Mouse (Mus musculus) adrenal gland, postnatal 25 days (tissue): Measurements from ENCODE around the gene Ablim1. TPM values are rescaled to one million over a fixed set of nuclear protein-coding genes. Genes with fewer than 3 reads are reported as not detected.

Experiments
- DNase-seq: peaks from one replicate; pipeline ENCODE4 v3.0.0; 2021; ENCODE audit warnings: mixed read lengths
- total RNA-seq: library from RNA; stranded (reverse); gene quantifications from 2 replicates; pipeline ENCODE4 v1.2.3, GENCODE M21; 2021

Gene Ablim1
- total RNA-seq, 1 experiment from 2014 or later = 35.6 TPM

GRCm38 (mm10) chr19:57182938-57183720 lies 131.6 kb downstream of the Ablim1 start:
- DNase-seq = no peak

GRCm38 (mm10) chr19:57181852-57182528 lies 132.7 kb downstream of the Ablim1 start:
- no peak for DNase-seq

DNA sequence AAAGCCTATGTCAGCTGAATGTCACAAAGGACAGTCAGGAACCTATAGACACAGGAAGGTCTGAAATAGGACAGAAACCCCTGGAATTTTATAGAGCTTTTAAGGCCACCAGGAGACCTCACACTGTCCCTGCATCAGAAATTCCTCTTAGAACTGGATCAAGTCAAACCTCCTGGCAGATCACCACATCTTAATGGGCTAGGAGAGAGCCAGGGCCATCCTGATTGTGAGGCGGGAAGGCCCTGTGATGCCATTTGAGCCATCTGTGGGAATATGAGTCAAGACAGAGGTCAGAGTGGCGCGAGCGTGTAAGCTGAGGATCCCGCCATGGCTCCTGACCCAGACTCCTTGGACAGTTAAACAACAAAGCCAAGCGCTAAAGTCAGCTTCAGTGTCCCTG lies 133.4 kb downstream of the Ablim1 start:
- DNase-seq = no peak

DNA sequence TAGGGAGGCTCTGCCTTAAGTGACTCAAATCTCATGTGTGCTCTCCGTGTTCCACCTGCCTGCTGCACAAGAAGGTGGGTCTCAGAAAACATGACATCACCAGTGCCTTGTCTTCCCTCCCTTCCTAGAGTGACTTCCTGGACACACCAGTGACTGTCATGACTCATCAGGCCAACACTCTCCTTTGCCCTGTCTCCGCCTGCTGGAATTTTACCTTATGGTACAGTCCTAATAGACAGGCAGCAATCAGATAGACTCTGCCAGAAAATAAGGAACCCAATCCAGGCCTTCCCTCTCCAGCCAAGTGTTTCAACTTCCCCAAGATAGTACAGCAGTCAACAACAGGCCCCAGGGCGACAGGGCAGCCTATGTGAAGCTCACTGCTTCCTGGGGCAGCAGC lies 133.8 kb downstream of the Ablim1 start:
- no peak for DNase-seq

GRCm38 (mm10) chr19:57180333-57180732 lies 134.4 kb downstream of the Ablim1 start:
- DNase-seq = no peak

DNA sequence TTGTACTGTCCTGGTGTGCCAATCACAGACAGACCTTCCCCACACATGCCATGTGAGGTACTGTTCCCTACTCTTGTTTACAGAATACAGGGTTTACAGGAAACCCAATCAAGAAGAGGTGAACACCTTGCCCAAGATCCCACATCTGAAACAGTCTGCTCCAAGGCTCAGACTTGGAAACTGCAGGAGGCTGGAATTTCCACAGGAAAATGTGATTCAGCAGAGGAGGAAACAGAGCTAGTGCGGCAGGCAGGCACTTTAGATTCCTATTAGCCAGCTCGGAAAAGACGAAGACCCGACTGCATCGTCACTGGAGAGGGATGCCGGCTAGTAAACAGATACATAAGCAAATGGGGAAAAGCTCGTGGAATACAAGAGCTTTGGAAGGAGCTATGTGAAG lies 135.4 kb downstream of the Ablim1 start:
- DNase-seq = no peak

DNA sequence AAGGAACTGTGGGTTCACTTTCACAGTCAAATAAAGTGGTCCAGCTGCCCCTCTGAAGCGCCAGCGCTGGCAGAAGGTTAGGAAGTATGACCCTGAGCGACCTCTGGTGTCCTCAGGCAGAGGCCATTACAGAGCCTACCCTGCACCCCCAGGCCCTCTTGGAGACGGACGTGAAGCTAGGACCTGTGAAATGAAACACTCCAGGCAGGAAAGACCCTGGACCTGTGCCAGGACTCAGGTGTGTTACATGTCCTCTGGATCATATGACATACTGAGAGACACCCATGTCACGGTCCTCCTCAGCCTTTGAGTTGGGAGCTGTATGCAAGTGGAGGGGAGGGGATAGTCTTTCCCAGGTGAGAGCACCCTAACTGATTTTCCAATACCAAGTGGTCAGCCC lies 137.4 kb downstream of the Ablim1 start:
- DNase-seq = no peak

- DNase-seq = no peak
Measured at GRCm38 (mm10) chr19:57175077-57175476, 139.6 kb downstream of the Ablim1 start.

GRCm38 (mm10) chr19:57174541-57174940 lies 140.2 kb downstream of the Ablim1 start:
- no peak for DNase-seq

DNA sequence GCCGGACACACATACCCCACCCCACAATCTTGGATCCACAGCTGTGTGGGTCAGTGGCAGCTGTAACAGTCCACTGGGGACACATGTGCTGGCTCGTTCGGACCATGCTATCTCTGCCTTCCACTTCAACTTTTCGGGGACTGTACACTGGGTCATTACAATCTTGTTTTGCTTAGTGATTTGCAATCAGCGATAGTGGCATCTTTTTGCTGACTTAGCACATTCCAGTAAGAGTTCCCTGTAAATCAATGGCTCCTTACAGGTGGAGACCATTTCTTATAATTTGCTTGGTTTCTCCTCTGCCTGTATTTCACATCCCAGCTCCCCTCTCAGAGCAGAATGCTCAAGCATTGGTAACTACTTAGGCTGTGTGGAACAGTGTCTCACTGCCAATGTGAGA lies 140.7 kb downstream of the Ablim1 start:
- DNase-seq = no peak

GRCm38 (mm10) chr19:57172321-57172720 lies 142.4 kb downstream of the Ablim1 start:
- no peak for DNase-seq

GRCm38 (mm10) chr19:57170880-57171279 lies 143.8 kb downstream of the Ablim1 start:
- no peak for DNase-seq

- DNase-seq = no peak
Measured at GRCm38 (mm10) chr19:57169485-57169884, 145.2 kb downstream of the Ablim1 start.

DNA sequence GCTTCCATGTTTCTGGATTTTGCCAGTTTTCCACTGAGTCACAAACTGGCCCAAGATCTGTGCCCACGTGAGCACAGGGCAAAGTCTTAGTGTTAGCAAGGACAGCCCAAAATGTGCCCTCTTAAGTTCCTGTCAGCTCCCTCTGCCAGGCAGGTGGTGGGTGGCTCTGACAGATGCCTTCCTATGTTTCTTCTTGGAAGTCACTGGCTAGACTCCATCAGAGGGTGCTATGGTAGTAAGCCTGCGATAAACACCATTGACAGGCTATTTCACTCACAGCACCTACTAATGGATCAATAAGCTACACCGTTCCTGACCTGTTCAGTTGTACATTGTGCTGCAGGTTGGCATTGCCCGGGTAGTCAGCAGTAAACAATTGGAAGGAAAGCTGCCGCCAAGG lies 147.0 kb downstream of the Ablim1 start:
- no peak for DNase-seq

- no peak for DNase-seq
Measured at GRCm38 (mm10) chr19:57164882-57165281, 149.8 kb downstream of the Ablim1 start.

DNA sequence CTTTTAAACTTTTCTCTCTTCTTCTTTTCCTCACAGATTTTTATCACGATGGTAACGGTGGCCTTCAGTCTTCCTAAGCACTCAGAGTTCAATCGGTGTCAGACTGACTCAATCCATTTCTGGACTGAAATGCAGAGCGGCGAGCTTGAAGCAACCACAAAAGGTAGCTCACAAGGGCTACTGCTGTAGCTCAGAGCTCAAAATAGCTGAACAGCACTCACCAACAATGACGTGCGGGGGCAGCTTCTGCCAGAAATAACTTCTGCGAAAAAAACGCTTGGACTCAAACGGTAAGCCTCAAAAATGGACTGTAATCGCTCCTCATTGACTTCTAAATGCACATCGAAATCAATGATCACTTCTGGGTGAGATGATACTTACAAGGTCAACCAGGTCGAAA lies 151.4 kb downstream of the Ablim1 start:
- DNase-seq = no peak

DNA sequence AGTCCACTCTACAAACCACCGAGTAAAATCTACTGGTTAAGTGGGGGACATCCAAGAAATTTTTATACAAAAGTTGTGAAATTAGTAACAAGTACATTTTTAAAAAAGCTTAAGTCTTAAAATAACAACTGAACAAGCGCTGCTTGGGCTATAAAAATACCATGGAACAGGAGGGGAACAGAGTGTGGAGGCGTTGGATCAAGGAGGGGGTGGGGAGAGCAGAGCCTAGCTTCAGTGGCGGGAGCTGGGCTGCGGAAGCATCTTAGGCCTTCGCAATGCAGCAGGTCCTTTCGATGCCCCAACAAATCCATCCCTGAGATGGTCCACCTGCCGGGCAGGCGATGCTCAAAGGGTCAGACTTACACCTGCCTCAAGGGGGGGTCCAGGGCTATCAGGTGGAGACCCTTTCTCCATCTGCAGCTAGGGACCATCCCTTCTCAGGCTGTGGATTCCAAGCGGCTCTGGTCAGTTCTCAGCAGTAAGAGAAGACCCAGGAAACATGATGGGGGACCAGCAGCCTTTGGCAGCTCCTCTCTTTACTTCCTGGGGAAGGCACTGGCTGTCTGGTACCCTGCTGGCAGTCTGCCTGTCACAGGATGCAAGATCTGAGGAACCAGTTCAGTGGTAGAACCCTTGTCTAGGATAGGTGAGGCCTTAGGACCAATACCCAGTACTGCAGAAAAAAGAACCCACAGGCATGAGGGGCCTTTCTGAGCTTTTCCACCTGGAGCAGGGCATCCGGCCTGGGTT lies 152.6 kb downstream of the Ablim1 start:
- no peak for DNase-seq

DNA sequence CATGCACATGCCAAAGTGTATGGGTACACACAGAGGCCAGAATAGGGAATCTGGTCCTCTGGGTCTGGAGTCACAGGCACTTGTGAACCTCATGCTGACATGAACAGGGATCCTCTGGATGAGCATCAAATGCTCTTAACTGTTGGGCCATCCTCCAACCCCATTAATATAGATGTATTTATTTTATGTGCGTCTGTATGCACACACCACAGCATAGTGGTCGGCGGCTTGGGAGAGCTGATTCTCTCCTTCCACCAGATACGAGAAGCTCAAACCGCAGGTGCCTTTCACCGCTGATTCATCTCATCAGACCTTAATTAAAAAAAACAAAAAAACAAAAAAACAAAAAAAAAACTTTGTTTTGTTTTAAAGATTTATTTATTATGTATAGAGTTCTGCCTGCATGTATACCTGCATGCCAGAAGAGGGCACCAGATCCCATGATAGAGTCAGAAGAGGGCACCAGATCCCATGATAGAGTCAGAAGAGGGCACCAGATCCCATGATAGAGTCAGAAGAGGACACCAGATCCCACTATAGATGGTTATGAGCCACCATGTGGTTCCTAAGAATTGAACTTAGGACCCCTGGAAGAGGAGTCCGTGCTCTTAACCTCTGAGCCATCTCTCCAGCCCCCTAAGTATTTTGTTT lies 153.6 kb downstream of the Ablim1 start:
- peak; percentile 23 for DNase-seq

DNA sequence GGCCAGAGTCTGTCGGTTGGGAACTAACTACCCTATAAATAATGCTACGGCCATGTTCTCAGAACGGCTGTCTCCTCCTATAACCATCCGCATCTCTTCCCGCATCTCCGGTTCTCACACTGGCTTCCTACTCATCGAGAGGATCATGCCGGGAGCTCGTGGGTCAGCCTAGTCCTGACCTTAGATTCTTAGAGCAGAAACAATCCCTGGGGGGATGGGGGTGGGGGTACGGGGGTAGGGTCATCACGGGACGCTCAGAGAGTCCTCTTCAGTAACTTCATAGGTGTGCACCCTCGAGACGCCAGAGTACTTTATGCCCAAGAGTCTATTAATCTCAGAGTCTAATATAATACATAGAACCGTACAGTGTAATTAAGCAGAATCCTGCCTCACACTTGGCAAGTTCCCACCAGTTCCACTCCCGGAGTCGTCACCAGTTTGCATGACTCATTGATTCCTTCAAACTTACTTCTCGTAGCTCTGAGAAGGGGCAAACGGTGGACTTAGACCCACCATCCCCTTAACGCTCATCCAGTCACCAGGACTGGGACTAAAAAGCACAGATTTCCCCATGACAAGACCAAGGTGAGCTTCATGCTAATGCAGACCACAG lies 156.9 kb downstream of the Ablim1 start:
- no peak for DNase-seq

- no peak for DNase-seq
Measured at GRCm38 (mm10) chr19:57155121-57155884, 159.4 kb downstream of the Ablim1 start.

- peak; percentile 62 for DNase-seq
Measured at GRCm38 (mm10) chr19:57152357-57152756, 162.4 kb downstream of the Ablim1 start.
